Mouse (Mus musculus): ENCODE results near the gene Gm5134. TPM values are rescaled to one million over a fixed set of nuclear protein-coding genes. Genes with fewer than 3 reads are reported as not detected.

The Gm5134 gene
- total RNA-seq, 2 experiments from 2014 or later = 0.25 TPM; not detected in 1

- DNase-seq (ENCODE audit: low spot score in 2 of 2) = peak; percentile 91 to 96
Measured at GRCm38 (mm10) chr10:76032402-76033118, 78.2 kb downstream of the Gm5134 start, which contains the start of gene Zfp280b. Gene Zfp280b, plus strand, starts transcription at chr10:76032650.

- DNase-seq (ENCODE audit: low spot score in 2 of 2) = no peak
Measured at GRCm38 (mm10) chr10:76033119-76033455, 78.8 kb downstream of the Gm5134 start.

- DNase-seq (ENCODE audit: low spot score in 2 of 2) = no peak
Measured at GRCm38 (mm10) chr10:76034001-76034600, 79.8 kb downstream of the Gm5134 start.

- no peak for DNase-seq (ENCODE audit: low spot score in 2 of 2)
Measured at GRCm38 (mm10) chr10:76035277-76035676, 81.0 kb downstream of the Gm5134 start.

GRCm38 (mm10) chr10:76036962-76037361, 82.6 kb downstream of the Gm5134 start:
- DNase-seq (ENCODE audit: low spot score in 2 of 2) = no peak

- no peak for DNase-seq (ENCODE audit: low spot score in 2 of 2)
Measured at GRCm38 (mm10) chr10:76045343-76045742, 91.0 kb downstream of the Gm5134 start.

- no peak for DNase-seq (ENCODE audit: low spot score in 2 of 2)
Measured at GRCm38 (mm10) chr10:76046754-76047153, 92.4 kb downstream of the Gm5134 start.

GRCm38 (mm10) chr10:76047182-76047869, 93.0 kb downstream of the Gm5134 start:
- DNase-seq (ENCODE audit: low spot score in 2 of 2) = no peak

- DNase-seq (ENCODE audit: low spot score in 2 of 2) = no peak
Measured at GRCm38 (mm10) chr10:76048967-76049366, 94.7 kb downstream of the Gm5134 start.

GRCm38 (mm10) chr10:76051860-76052259, 97.5 kb downstream of the Gm5134 start:
- no peak for DNase-seq (ENCODE audit: low spot score in 2 of 2)

Small RNA genes within 50 kb of the gene (microRNA-seq; reads per million reads assigned to microRNA genes)
- 0 reads per million in 2 experiments for gene Mir6409

Other genes starting within 250 kb of the Gm5134 start
- gene Cabin1, start 190.2 kb upstream of the Gm5134 start, total RNA-seq (2021) = 10 to 100 TPM; 56.4 to 66.3 TPM
- gene Ddt, start 181.1 kb upstream of the Gm5134 start, total RNA-seq (2021) = 10 to 100 TPM; 50.6 to 58.3 TPM
- not detected for gene Gm20441, start 173.6 kb upstream of the Gm5134 start, total RNA-seq (2021)
- 1 to 10 TPM; 3.7 to 5.6 TPM for gene Gstt3, start 173.1 kb upstream of the Gm5134 start, total RNA-seq (2021)
- gene Gstt1, start 155.9 kb upstream of the Gm5134 start, total RNA-seq (2021) = 10 to 100 TPM; 10.2 to 10.3 TPM
- gene Gstt4, start 132.0 kb upstream of the Gm5134 start, total RNA-seq (2021) = not detected
- gene Gstt2, start 117.1 kb upstream of the Gm5134 start, total RNA-seq (2021) = 1 to 10 TPM; 3.5 to 3.6 TPM
- gene Mif, start 94.3 kb upstream of the Gm5134 start, total RNA-seq (2021) = 100 to 1,000 TPM; 477 to 485 TPM
- 1 to 10 TPM; 4.8 to 5.4 TPM for gene Derl3, start 61.1 kb upstream of the Gm5134 start, total RNA-seq (2021)
- 10 to 100 TPM; 80.3 to 85.0 TPM for gene Smarcb1, start 32.9 kb upstream of the Gm5134 start, total RNA-seq (2021)
- 100 to 1,000 TPM; 376 to 396 TPM for gene Chchd10, start 21.4 kb upstream of the Gm5134 start, total RNA-seq (2021)
- gene Mmp11, start 18.0 kb upstream of the Gm5134 start, total RNA-seq (2021) = 1 to 10 TPM; 1.8 to 2.1 TPM
- gene Gm867, start 13.8 kb upstream of the Gm5134 start, total RNA-seq (2021) = under 1 TPM; 0.28 to 0.89 TPM
- not detected for gene Vpreb3, start 11.5 kb upstream of the Gm5134 start, total RNA-seq (2021)
- 10 to 100 TPM; 17.0 to 18.9 TPM for gene Zfp280b, start 78.1 kb downstream of the Gm5134 start, total RNA-seq (2021)
- gene Slc5a4b, start 156.4 kb downstream of the Gm5134 start, total RNA-seq (2021) = not detected
- gene Slc5a4a, start 192.9 kb downstream of the Gm5134 start, total RNA-seq (2021) = not detected

Measured in layer of hippocampus, adult 18-20 months (tissue).